Mouse (Mus musculus): ENCODE data around the gene Zfp977.
"Not testable (repeated sequence)": the region's sequence is repeated elsewhere in the genome, so short reads cannot be mapped to it uniquely, and the experiment has no call there.

Zfp977 gene

DNA sequence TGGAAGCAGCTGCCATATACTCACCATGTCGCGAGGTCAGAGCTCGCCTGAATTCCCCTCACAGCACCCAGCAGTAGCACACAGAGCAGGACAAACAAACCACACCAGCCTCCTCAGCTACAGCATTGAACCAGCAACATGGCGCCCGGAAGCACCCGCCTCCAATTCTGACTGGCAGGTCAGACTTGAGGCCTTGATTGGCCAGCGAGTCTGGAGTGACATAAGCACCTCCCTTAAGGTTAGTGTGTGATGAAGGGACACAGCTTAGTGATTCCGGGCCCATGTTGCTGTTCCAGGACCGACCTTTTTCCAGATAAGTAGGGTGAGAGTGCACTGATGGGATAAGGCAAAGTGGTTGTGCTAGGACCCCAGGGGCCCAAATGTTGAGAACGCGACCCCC, at the start of gene Zfp977:
TSS of gene Zfp977 (minus strand) at position 135 of the 400 bp plus-strand sequence.
- DNase-seq (ENCODE audit: low spot score in 2 of 2): not testable (repeated sequence)

DNA sequence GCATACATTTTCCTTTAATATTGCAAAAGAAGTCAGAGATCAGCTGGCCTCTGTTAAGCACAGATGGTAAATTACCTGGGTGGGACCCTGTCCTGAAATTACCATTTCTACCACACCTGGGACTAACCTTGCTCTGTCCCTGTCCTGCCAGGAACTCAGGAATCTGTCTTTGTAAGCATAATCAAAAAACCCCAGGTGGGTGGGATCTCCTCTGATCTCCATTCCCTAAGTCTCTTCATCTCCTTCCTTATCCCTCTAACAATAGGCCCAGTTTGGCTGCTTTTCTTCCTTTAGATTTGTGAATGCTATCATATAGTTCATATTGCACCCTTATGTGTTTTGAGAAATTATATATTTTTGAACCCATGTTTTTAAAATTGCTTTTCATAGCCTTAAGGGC, 38.7 kb upstream of the Zfp977 start:
- DNase-seq (ENCODE audit: low spot score in 2 of 2): not testable (repeated sequence)

DNA sequence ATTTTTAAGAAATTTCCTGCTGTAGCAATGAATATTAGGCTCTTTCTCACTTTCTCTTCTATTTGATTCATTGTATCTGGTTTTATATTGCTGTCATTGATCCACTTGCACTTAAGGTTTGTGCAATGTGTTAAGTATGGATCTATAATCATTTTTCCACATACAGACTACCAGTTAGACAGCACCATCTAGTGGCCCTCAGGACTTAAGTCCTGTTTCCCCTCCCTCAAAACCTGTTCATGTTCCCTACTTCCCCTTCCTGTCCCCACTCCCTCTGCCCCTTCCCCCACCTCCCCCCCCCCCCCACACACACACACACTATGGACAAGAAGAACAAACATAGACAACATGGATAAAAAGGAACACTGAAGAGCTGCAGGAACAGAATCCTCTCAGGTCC, 3.3 kb upstream of the Zfp977 start:
- DNase-seq (ENCODE audit: low spot score in 2 of 2): not testable (repeated sequence)

DNA sequence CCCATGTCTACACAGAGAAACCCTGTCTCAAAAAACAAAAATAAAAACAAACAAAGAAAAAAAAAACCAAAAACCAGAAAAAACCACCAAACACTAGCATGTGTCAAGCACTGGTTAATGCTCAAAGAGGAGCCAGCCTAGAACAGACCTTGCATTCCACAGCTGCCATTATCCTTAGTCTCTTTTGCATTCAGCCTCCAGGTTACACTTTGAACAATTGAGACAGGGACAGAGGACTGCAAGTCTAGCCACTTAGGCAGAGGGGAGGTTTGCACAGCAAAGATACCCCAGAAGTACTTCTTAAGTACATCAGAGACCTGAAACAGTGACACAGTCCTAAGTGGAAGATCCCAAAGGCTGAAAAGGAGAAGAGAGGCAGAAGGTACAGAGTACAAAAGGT, 1.0 kb downstream of the Zfp977 start:
- not testable (repeated sequence) for DNase-seq (ENCODE audit: low spot score in 2 of 2)

DNA sequence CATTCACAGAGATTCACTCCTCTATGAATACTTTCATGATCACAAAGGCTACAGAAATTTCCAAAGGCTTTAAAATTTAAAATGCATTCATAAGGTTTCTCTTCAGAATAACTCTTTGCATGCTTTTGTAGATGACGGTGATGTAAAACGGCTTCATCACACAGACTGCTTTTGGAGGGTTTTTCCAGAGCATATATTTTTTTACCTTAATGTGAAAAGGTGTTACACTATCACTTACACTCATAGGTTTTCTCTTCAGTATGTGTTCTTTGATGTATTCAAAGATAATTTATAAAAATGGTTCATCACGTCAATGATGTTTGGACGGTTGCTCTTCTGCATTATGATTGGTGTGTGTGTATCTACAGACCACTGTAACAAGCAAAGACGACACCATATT, 13.9 kb downstream of the Zfp977 start, which contains the start of gene Gm21028:
TSS of gene Gm21028 (minus strand) at position 101 of the 400 bp plus-strand sequence.
- DNase-seq (ENCODE audit: low spot score in 2 of 2): no peak

DNA sequence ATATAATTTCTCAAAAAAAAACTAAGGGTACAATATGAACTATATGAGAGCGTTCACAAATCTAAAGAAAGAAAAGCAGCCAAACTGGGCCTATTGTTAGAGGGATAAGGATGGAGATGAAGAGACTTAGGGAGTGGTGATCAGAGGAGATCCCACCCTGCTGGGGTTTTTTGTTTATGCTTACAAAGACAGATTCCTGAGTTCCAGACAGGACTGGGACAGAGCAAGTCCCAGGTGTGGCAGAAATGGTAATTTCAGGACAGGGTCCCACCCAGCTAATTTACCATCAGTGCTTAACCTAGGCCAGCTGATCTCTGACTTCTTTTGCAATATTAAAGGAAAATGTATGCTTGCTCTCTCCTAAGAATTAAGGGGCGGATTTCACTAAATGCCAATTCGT, 40.6 kb downstream of the Zfp977 start:
- no peak for DNase-seq (ENCODE audit: low spot score in 2 of 2)

Measured in heart, adult 9 months (tissue).